Mouse (Mus musculus) stomach, postnatal 0 days (tissue): ENCODE results near the gene Bckdha.

Source experiments
- CTCF ChIP-seq: IDR thresholded peaks from 2 replicates; pipeline ENCODE4 v1.5.1; 2016; ENCODE audit warnings: antibody characterized with exemption, low read depth, mild to moderate bottlenecking, moderate library complexity
- EP300 ChIP-seq: optimal IDR thresholded peaks from 2 replicates; pipeline ENCODE3; 2016; ENCODE audit warnings: antibody characterized with exemption

- TF ChIP-seq CTCF (no peak), EP300 (no peak)
Observed at GRCm38 (mm10) chr7:25619722-25619991, 39.1 kb downstream of the Bckdha start.
